Mouse (Mus musculus) embryonic fibroblast, embryonic 13.5 days (primary cell): Measurements from ENCODE around the gene Abca17. TPM values are rescaled to one million over a fixed set of nuclear protein-coding genes. Genes with fewer than 3 reads are reported as not detected.
A peak's percentile ranks its signal among the peaks of the same experiment; 100 is the strongest.

Source experiments
- H3K27ac ChIP-seq: 2 replicates; pipeline ENCODE4 v1.5.1; 2012; ENCODE audit warnings: low read length, control low read depth, inconsistent platforms; ENCODE audit not compliant: insufficient read depth
- H3K4me1 ChIP-seq: 2 replicates; pipeline ENCODE4 v1.6.1; 2011; ENCODE audit warnings: low read length; ENCODE audit not compliant: control insufficient read depth, insufficient read depth
- H3K4me3 ChIP-seq: 2 replicates; pipeline ENCODE4 v1.5.1; 2011; ENCODE audit warnings: mild to moderate bottlenecking, control low read depth, low read length; ENCODE audit not compliant: insufficient read depth
- CTCF ChIP-seq: IDR thresholded peaks from 2 replicates; pipeline ENCODE4 v1.5.1; 2011; ENCODE audit warnings: mild to moderate bottlenecking, control low read depth, low read length, moderate library complexity, borderline replicate concordance; ENCODE audit not compliant: insufficient read depth
- POLR2A ChIP-seq: IDR thresholded peaks from 2 replicates; pipeline ENCODE4 v1.6.1; 2011; ENCODE audit warnings: low read depth, mild to moderate bottlenecking, control low read depth, low read length, moderate library complexity
- polyA plus RNA-seq: library from polyadenylated mRNA; stranded (reverse); fragments of >200 nt; gene quantifications from 2 replicates; pipeline ENCODE4 v1.2.4, GENCODE M21; 2011; ENCODE audit warnings: low read depth; ENCODE audit not compliant: missing spikeins, insufficient read length

The Abca17 gene
- polyA plus RNA-seq, 1 experiment = not detected

DNA sequence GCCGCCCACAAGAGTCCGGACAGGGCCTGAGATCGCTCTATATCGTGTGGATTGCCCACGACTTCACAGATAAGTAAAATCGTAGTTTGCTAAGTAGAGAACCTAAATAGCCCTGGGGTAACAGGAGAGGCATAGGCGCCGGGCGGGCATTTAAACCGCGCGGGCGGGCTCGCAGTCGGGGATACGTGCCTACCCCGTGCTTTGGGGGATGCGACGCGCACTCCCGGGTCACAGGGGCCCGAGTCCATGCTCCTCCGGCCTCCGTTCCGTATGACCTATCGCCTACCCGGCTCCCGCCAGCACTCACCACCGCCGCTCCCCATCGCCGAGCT is 99.9 kb downstream of the Abca17 start:
- Histone ChIP-seq H3K4me3 (peak overlapping the region; percentile 93), H3K27ac (0 out of 2 replicates have a peak overlapping the region, but pooled peaks have one; percentile 15), H3K4me1 (no peaks in the 10 kb centered on the region)
- TF ChIP-seq CTCF = no peak
- peak; percentile 84; the same call in 1 of the 2 replicates for TF ChIP-seq POLR2A

DNA sequence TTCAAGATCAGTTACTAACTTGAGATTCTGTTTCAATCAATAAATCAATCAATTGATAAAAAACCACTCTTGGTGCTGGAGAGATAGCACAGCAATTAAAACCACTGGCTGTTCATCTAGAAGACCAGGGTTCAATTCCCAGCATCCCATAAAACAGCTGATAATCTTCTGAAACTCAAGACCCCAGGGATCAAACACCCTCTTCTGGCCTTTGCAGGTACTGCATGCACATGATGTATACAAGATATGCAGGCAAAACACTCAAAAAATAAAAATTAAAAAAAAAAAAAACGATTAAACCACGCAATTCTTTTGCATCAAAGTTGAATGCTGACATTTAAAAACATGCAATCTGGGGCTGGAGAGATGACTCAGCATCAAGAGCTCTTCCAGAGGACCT is 102.2 kb downstream of the Abca17 start:
- Histone ChIP-seq H3K4me3 (no peak overlapping the region), H3K27ac (no peak overlapping the region), H3K4me1 (peaks cover 3% of the 10 kb centered on the region)
- TF ChIP-seq CTCF (no peak), POLR2A (no peak)

GRCm38 (mm10) chr17:24244061-24244460 is 106.8 kb downstream of the Abca17 start:
- peak overlapping the region; percentile 93 for H3K27ac ChIP-seq
- peak; percentile 13; the same call in 1 of the 2 replicates for TF ChIP-seq POLR2A
- no peak for TF ChIP-seq CTCF
- H3K4me3 ChIP-seq = no peak overlapping the region
- H3K4me1 ChIP-seq = peaks cover 3% of the 10 kb centered on the region

- no peak for TF ChIP-seq POLR2A
- peak; percentile 28; the same call in 1 of the 2 replicates for TF ChIP-seq CTCF
- peaks cover 3% of the 10 kb centered on the region for H3K4me1 ChIP-seq
- H3K27ac ChIP-seq = peak overlapping the region; percentile 93
- H3K4me3 ChIP-seq = no peak overlapping the region
These were observed 107.4 kb downstream of the Abca17 start for GRCm38 (mm10) chr17:24243311-24243969.

DNA sequence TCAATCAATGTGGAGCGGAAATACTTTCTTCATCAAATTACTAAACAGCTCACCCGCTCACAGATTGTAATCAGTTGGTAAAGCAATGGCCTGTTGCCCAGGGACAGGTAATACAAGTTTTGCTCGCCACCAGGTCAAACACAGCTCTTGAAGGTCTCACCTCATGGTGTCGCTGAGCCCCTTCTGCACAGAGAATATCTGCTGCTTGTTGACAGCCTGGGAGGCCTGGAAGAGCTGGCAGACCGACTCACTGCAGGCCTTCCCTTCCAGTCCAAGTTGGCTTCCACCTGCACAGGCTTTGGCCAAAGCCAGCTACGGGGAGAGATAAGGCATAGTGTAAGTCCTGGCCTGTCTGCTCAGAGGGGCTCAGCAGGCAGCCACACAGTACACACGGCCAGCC is 113.9 kb downstream of the Abca17 start:
- no peak for TF ChIP-seq CTCF
- TF ChIP-seq POLR2A = no peak
- Histone ChIP-seq H3K4me1 (no peaks in the 10 kb centered on the region), H3K4me3 (no peak overlapping the region)

DNA sequence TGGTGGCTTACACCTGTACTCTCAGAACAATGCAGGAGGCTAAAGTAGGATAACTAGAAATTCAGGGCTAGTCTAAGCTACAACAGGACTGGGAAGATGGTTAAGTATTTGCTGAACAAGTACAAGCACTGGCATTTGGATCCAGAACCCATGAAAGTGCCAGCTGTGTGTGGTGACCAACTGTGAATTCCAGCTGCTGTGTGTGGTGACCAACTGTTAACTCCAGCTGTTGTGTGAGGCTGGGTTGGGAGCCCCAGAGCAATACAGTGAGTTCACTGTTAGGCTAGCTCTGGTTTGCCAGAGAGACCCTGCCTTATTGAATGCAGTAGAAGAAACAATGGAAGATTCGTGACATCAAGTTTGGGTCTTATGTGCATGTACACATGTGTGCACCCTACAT is 114.4 kb downstream of the Abca17 start:
- TF ChIP-seq POLR2A (no peak), CTCF (no peak)
- Histone ChIP-seq H3K4me3 (no peak overlapping the region), H3K4me1 (no peaks in the 10 kb centered on the region), H3K27ac (no peak overlapping the region)

More for the DNA sequence above, 113.9 kb downstream of the Abca17 start:
- no peak overlapping the region for H3K27ac ChIP-seq

GRCm38 (mm10) chr17:24227941-24228340 is 122.9 kb downstream of the Abca17 start:
- Histone ChIP-seq H3K4me1 (no peaks in the 10 kb centered on the region), H3K4me3 (no peak overlapping the region), H3K27ac (no peak overlapping the region)
- TF ChIP-seq POLR2A (no peak), CTCF (no peak)

DNA sequence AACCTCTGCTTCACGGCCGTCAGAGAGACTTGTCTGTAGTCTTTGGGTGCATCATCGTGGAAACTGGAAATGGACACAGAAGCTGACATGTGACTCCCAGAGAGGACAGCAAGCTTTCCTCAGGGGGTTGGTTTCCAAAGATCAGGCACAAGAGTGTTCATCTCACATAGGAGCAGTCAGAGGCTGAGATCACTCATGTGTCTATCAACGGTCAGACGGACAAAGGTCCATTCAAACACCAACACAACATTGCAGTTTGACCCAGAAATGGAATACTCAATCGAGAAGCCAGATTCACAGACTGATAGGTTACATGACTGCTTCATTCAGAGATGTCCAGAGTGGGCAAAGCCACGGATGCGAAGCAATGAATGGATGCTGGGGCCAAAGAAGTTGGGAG is 124.1 kb downstream of the Abca17 start:
- TF ChIP-seq POLR2A (no peak), CTCF (no peak)
- Histone ChIP-seq H3K4me1 (no peaks in the 10 kb centered on the region), H3K27ac (no peak overlapping the region), H3K4me3 (no peak overlapping the region)

DNA sequence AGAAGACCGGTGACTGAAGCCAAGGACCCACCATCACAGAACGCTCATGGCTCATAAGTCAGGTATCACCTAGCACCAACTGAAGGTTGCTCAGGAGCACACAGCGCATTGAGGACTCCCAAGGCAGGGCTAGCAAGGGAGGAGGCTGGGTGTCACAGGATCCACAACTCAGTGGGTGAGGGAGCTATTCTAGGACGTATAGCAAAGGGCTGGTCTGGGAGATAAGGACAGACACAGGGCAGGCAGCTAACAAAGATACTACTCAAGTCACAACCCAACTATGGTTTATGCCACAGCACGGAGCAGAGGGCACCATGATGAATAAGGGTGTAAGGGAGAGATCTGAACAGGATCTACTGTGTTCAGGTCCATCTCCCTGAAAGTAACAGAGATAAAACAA is 125.0 kb downstream of the Abca17 start:
- no peak overlapping the region for H3K4me3 ChIP-seq
- no peak overlapping the region for H3K27ac ChIP-seq
- TF ChIP-seq CTCF (no peak), POLR2A (no peak)
- H3K4me1 ChIP-seq = no peaks in the 10 kb centered on the region

DNA sequence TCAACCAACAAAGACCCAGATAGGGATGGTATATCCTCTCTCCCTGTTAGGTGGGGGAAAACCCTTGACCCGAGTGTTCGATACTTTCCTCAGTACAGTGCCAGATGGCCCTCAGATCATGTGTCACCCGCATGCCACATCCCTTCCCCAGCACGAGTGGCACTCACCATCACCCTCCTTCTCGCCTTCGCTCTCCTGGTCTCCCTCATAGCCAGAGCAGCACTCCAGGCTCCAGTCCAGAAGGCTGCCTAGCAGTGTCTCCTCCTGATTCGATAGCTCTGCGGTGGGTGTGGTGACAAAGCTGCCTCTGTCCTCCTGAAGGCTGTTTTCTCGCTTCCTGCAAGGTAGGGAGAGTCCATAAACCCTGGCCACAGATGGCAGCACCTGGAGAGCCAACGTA is 126.1 kb downstream of the Abca17 start:
- no peak for TF ChIP-seq POLR2A
- TF ChIP-seq CTCF = no peak
- Histone ChIP-seq H3K27ac (no peak overlapping the region), H3K4me1 (peaks cover under 1% of the 10 kb centered on the region; the same call in 1 of the 2 replicates), H3K4me3 (no peak overlapping the region)
